Comparison of ENCODE assay signal across 10 mouse cellular contexts in the genomic region with DNA sequence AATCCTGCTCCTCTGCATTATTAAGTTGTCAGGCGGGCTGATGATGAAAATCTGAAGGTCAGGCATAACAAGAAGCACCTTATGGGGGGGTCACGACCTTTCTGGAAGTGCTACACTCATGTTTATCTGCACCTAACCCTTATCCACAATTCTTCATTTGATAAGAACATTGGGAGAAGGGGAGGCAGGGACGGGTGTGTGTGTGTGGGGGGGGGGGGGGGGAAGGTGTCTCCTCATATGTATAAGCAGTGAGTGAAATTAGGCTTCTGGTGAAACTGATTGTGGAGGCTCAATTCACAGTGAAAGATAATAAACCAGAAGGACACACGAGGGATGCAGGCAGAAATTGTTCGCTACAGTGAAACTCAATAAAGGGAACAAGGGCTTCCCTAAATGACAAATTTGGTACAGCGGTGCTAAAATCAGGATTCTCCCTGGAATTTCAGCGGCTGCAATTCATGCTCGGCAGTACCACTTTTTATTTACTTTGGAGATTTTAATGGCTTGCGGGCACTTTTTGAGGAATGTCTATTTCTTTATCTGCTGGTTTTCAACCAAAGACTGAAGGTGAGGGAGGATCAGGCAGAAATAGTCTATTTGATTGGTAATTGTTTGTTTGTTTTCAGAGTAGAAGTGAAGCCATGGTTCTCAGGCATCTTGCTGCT.
DNase-seq lines count a peak whose midpoint lies in the region; ATAC-seq and TF ChIP-seq lines count a peak whose summit lies in the region.
"Had no signal": no experiment of that assay in that cellular context is flagged by ENCODE, and none has a peak within 500 bp of the region (broad histone marks: within the 10 kb centered on the region; RNA-seq: fewer than 3 reads in every experiment).

No protein-coding gene starts in this region.

- peaks cover 16% of the 10 kb centered on the region for H3K4me1 ChIP-seq in lung, embryonic 15.5 days
- peaks cover 5% of the 10 kb centered on the region for H3K4me1 ChIP-seq in forebrain, embryonic 16.5 days (replicated peaks; ENCODE audit: control insufficient read depth, insufficient read depth, low read length)
- H3K4me1 ChIP-seq in limb, embryonic 14.5 days (ENCODE audit: control insufficient read depth, insufficient read depth, low read length): peaks cover 12% of the 10 kb centered on the region; the same call in 1 of the 2 replicates
- peaks cover 5% of the 10 kb centered on the region; the same call in 1 of the 2 replicates for H3K4me1 ChIP-seq in olfactory bulb, adult 2 months (ENCODE audit: control insufficient read depth, insufficient read depth, low read length)

- TF ChIP-seq CTCF in olfactory bulb, adult 2 months (IDR thresholded peaks at IDR 0.05; ENCODE audit: insufficient read depth, low read depth, low read length): no peak

- no peak for TF ChIP-seq POLR2A in limb, embryonic 14.5 days (IDR thresholded peaks at IDR 0.05; ENCODE audit: borderline replicate concordance, extremely low read depth, insufficient read depth, insufficient read length)
- TF ChIP-seq POLR2A in olfactory bulb, adult 2 months (IDR thresholded peaks at IDR 0.05; ENCODE audit: insufficient read depth, low read depth, low read length): no peak

- 3% methylated on average over 9 of the region's 9 CpGs for WGBS in lung, embryonic 15.5 days
- WGBS in forebrain, embryonic 16.5 days: 24% methylated on average over 9 of the region's 9 CpGs
- WGBS in limb, embryonic 14.5 days: 12% methylated on average over 9 of the region's 9 CpGs
- WGBS in olfactory bulb, adult 2 months: 20% methylated on average over 9 of the region's 9 CpGs

- no peaks in the 10 kb centered on the region for H3K27me3 ChIP-seq in lung, embryonic 15.5 days
- H3K27me3 ChIP-seq in forebrain, embryonic 16.5 days (replicated peaks; ENCODE audit: control insufficient read depth, insufficient read depth, low read length): no peaks in the 10 kb centered on the region
- no peaks in the 10 kb centered on the region for H3K27me3 ChIP-seq in limb, embryonic 14.5 days (ENCODE audit: control insufficient read depth, insufficient read depth, low read length)

- peak overlapping the region; percentile 36; the same call in 1 of the 2 replicates for H3K9ac ChIP-seq in lung, embryonic 15.5 days
- H3K9ac ChIP-seq in forebrain, embryonic 16.5 days (replicated peaks; ENCODE audit: low read depth, low read length): no peak overlapping the region
- H3K9ac ChIP-seq in limb, embryonic 14.5 days (ENCODE audit: low read depth, low read length, severe bottlenecking): peak overlapping the region; percentile 47; the same call in 1 of the 2 replicates

- no peak for DNase-seq in lung, postnatal 36 days
- no peak for DNase-seq in limb, embryonic 14.5 days (ENCODE audit: low spot score)
- DNase-seq in cerebellum, adult 11 months: no peak
- no peak for DNase-seq in right cerebral cortex, adult 2 months (ENCODE audit: low spot score in 2 of 2)
- no peak for DNase-seq in frontal cortex, postnatal 36 days (ENCODE audit: low spot score in 2 of 2)

- no peak overlapping the region for H3K27ac ChIP-seq in lung, embryonic 15.5 days
- no peak overlapping the region for H3K27ac ChIP-seq in forebrain, embryonic 16.5 days (ENCODE audit: low read length)
- no peak overlapping the region for H3K27ac ChIP-seq in limb, embryonic 14.5 days (replicated peaks; ENCODE audit: low read depth, low read length)
- H3K27ac ChIP-seq in olfactory bulb, adult 2 months (ENCODE audit: insufficient read depth, low read depth, low read length): no peak overlapping the region
- H3K27ac ChIP-seq: macrophage had no signal

- H3K36me3 ChIP-seq in lung, embryonic 15.5 days: no peaks in the 10 kb centered on the region
- H3K36me3 ChIP-seq in forebrain, embryonic 16.5 days (ENCODE audit: control insufficient read depth, insufficient read depth): no peaks in the 10 kb centered on the region
- no peaks in the 10 kb centered on the region for H3K36me3 ChIP-seq in limb, embryonic 14.5 days (ENCODE audit: control insufficient read depth, insufficient read depth, low read length)

- no peaks in the 10 kb centered on the region; the same call in 1 of the 2 replicates for H3K9me3 ChIP-seq in lung, embryonic 15.5 days
- peaks cover 2% of the 10 kb centered on the region; the same call in 1 of the 2 replicates for H3K9me3 ChIP-seq in forebrain, embryonic 16.5 days (ENCODE audit: control insufficient read depth, low read length)
- no peaks in the 10 kb centered on the region for H3K9me3 ChIP-seq in limb, embryonic 14.5 days (ENCODE audit: control insufficient read depth, low read length)

- ATAC-seq in lung, embryonic 15.5 days (ENCODE audit: borderline replicate concordance, extremely low read depth, low FRiP score, low TSS enrichment): no peak
- ATAC-seq in forebrain, embryonic 16.5 days: no peak
- no peak for ATAC-seq in limb, embryonic 14.5 days (ENCODE audit: low FRiP score, low read depth)
- ATAC-seq: Patski had no signal

- H3K4me2 ChIP-seq in lung, embryonic 15.5 days: peak overlapping the region; percentile 58
- H3K4me2 ChIP-seq in forebrain, embryonic 16.5 days (ENCODE audit: low read length): peak overlapping the region; percentile 60
- H3K4me2 ChIP-seq in limb, embryonic 14.5 days (replicated peaks; ENCODE audit: low read depth, low read length, severe bottlenecking): peak overlapping the region; percentile 49

- peak overlapping the region; percentile 31 for H3K4me3 ChIP-seq in lung, embryonic 15.5 days
- peak overlapping the region; percentile 42 for H3K4me3 ChIP-seq in forebrain, embryonic 16.5 days (replicated peaks; ENCODE audit: low read length)
- H3K4me3 ChIP-seq in limb, embryonic 14.5 days (replicated peaks; ENCODE audit: low read length): peak overlapping the region; percentile 26
- H3K4me3 ChIP-seq in olfactory bulb, adult 2 months (ENCODE audit: insufficient read depth, low read depth, low read length): peak overlapping the region; percentile 18; the same call in 1 of the 2 replicates
